Mouse (Mus musculus): ENCODE measurements around the gene Sept6.

The Sept6 gene

GRCm38 (mm10) chrX:36991694-36992093, at the start of gene Sept6:
TSS of gene Sept6 (minus strand) at chrX:36991794.
- CTCF ChIA-PET = no interaction called here

DNA sequence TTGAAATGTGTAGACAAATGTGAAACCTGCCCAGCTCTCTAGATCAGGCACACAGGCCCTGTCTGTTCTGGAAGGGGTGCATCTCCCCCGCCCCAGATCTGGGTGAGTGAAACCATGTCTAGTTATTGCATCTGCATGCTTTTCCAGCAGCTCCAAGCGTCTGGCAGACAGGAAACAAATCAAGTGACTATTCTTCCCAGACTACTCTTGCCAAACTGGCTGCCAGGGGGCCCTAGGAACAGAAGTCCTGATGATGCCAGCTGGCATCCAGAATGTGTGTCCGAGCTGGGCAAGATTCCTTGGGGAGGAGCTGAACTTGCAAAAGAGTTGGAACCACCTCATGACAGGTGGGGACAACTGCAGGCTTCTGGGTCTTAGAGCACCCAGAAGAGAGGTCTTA, 36.8 kb upstream of the Sept6 start:
- CTCF ChIA-PET = interaction anchor here (0.7 kb wide), 1 partner anchor 16 kb away, joined by 4 read pairs; no protein-coding TSS in a partner anchor

- CTCF ChIA-PET = interaction anchor here (0.6 kb wide), 1 partner anchor 418 kb away, joined by 4 read pairs; no protein-coding TSS in a partner anchor
Observed at GRCm38 (mm10) chrX:37023652-37024309, 32.2 kb upstream of the Sept6 start.

GRCm38 (mm10) chrX:37022690-37023089, 31.1 kb upstream of the Sept6 start:
- CTCF ChIA-PET = no interaction called here

DNA sequence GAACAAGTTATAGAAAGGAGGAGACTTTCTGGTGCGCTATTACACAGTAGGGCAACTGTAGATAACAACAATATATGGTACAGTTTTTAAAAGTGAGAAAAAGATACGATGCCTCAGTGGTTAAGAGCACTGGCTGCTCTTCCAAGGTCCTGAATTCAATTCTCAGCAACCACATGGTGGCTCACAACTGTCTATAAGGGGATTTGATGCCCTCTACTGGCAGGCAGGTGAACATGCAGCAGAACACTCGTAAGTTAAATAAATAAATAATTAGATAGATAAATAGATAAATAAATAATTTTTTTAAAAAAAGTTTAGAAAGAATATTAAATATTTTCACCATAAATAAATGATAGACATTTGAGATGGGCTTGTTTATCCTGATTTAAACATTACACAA, 27.5 kb upstream of the Sept6 start:
- CTCF ChIA-PET = no interaction called here

- CTCF ChIA-PET = no interaction called here
Observed at GRCm38 (mm10) chrX:37018150-37018654, 26.6 kb upstream of the Sept6 start.

DNA sequence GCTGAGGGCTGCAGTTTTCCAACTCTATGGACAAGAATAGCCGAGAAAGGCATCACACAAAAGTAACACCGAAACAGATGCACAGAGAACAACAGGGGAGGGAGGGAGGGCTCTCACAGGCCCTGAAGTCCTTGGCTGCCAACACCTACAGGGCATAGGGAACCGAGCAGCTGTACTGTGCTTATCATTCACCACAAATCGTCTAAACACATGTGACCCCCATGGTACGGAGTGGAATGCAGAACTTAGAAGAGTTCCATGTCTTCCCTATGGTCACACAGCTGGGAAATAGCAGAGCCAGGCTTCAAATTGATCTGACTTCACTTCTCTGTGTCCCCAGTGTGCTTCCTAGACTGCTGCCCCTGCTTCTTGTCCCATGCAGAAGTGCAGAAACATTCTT, 22.3 kb upstream of the Sept6 start:
- CTCF ChIA-PET = no interaction called here

- CTCF ChIA-PET = no interaction called here
Observed at GRCm38 (mm10) chrX:36991039-36991438, 555 bp downstream of the Sept6 start.

GRCm38 (mm10) chrX:36989752-36990404, 1.7 kb downstream of the Sept6 start:
- CTCF ChIA-PET = no interaction called here

DNA sequence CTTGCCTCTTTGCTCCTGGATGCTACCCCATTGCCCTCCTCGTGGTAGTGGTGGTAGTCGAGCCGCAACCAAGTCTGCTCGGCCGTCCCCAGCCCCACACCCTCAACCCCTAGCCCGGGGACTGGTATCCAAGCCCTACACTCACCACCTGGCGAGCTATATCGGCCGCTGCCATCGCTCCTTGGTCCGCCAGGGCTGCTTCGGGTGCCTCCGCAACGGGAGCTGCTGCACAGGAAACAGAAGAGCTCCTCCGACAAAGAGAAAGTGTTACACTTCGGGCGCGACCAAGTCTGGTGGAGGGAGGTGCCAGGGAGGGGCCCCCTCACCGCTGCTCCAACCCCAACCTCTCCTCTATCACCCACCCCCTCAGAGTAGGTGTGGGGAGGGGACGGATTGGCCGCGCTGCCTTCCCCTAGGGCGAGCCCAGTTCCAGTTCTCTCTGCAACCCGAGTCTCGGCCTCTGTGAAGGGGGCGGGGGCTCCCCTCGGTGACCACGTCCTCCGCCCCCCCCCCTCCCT, 2.3 kb downstream of the Sept6 start:
- CTCF ChIA-PET = no interaction called here

GRCm38 (mm10) chrX:36988754-36989153, 2.8 kb downstream of the Sept6 start:
- CTCF ChIA-PET = no interaction called here

- CTCF ChIA-PET = no interaction called here
Observed at GRCm38 (mm10) chrX:36987851-36988250, 3.7 kb downstream of the Sept6 start.

DNA sequence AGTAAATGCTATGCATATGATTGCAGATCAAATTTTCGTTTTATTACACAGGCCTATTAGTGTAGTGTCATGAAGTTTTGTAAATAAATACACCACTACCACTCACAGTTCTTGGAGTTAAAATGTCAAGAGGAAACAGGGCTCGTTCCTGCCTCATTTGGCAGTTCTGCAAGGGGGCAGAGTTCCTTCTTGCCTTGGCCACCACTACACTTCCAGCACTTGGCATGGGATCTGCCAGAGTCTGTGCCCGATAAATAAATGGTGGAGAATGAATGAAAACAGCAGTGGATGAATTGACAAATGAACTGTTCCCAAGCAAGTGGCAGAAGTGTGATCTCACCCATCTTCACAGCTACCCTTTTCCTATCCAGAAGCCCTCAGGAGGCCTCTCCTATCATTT, 6.6 kb downstream of the Sept6 start:
- CTCF ChIA-PET = no interaction called here

GRCm38 (mm10) chrX:36983654-36984311, 7.8 kb downstream of the Sept6 start:
- CTCF ChIA-PET = interaction anchor here (0.5 to 0.6 kb wide), 2 partner anchors 81 to 1178 kb away, joined by 3 to 4 read pairs; partner anchors contain the start of gene Nkrf

GRCm38 (mm10) chrX:36982892-36983653, 8.5 kb downstream of the Sept6 start:
- CTCF ChIA-PET = no interaction called here

- CTCF ChIA-PET = no interaction called here
Observed at GRCm38 (mm10) chrX:36980563-36981187, 10.9 kb downstream of the Sept6 start.

DNA sequence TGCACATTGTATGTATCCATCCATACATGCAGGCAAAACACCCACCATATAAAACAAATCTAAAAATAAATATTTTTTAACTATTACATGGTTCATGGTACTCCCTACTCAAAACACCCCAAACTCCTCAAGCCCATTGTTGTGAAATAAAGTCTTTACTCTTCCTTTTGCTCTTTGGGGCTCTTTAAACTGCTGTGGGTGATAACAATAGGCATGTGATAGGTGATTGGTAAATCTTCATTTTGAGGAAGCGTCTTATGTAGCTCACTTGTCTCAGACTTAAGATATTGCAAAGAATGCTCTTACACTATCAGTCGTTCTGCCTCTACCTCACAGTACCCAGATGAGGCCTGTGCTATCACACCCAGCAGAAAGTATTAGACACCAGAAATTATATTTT, 13.7 kb downstream of the Sept6 start:
- CTCF ChIA-PET = interaction anchor here (1.0 kb wide), 1 partner anchor 14 kb away, joined by 3 read pairs; no protein-coding TSS in a partner anchor

DNA sequence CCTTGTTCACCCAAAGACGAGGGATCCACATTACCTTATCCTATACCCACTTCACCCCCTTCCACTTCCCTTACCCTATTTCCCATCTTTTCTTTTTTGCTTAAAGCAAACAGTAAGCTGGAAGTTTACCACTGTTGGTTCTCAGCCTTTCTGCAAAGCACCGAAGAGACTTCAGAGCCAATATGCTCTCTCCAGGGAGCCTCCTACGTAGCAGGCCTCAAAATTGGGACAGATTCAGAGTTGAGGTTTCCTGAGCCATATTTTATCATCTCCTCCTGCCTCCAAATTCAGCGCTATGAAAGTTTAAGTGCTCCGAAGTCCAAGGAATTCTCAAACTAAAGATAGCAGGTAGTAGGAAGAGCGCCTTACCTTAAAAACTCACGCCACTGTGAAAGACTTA, 14.6 kb downstream of the Sept6 start:
- CTCF ChIA-PET = interaction anchor here (1.0 kb wide), 1 partner anchor 13 kb away, joined by 3 read pairs; no protein-coding TSS in a partner anchor

DNA sequence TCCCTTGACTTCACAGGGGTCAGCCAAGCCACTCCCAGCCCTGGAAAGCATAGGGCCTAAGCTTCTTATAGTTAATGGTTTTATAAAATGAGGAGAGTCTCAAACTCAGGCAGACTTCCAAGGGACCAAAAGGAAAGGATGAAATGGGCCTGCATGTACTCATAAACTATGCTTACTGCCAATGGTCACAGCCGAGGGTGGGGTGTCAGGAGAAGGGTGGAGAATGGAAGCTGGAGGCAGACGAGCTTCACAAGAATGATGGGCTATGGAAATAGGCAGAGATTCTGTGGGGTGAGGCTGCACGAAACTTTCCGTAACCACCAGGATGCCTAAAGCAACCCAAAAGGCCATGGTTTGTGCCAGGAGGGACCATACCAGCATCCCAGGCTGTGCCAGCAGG, 15.3 kb downstream of the Sept6 start:
- CTCF ChIA-PET = no interaction called here

DNA sequence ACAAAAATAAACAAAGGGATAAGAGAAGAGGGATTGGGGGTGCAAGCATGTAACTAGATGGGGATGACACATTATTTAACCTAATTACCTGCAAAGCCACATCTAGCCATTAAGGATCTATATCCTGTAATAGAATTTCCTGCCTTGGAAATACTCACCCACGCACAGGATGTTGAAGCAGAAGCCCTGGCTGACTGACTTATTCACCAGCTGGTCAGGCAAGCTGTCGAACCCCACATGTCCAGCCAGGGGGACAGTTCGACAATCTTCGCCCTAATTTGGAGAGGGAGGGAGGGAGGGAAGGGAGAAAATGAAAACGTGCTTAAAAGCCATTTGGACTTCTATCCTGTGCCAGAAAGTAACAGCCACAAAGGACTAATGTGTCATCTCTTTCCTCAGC, 16.7 kb downstream of the Sept6 start:
- CTCF ChIA-PET = no interaction called here

- CTCF ChIA-PET = no interaction called here
Observed at GRCm38 (mm10) chrX:36972951-36973471, 18.6 kb downstream of the Sept6 start.
